Mouse (Mus musculus): Measurements from ENCODE around the gene Vcl. TPM values are rescaled to one million over a fixed set of nuclear protein-coding genes. Genes with fewer than 3 reads are reported as not detected.

Gene Vcl
- polyA plus RNA-seq, 1 experiment: 14.7 TPM

DNA sequence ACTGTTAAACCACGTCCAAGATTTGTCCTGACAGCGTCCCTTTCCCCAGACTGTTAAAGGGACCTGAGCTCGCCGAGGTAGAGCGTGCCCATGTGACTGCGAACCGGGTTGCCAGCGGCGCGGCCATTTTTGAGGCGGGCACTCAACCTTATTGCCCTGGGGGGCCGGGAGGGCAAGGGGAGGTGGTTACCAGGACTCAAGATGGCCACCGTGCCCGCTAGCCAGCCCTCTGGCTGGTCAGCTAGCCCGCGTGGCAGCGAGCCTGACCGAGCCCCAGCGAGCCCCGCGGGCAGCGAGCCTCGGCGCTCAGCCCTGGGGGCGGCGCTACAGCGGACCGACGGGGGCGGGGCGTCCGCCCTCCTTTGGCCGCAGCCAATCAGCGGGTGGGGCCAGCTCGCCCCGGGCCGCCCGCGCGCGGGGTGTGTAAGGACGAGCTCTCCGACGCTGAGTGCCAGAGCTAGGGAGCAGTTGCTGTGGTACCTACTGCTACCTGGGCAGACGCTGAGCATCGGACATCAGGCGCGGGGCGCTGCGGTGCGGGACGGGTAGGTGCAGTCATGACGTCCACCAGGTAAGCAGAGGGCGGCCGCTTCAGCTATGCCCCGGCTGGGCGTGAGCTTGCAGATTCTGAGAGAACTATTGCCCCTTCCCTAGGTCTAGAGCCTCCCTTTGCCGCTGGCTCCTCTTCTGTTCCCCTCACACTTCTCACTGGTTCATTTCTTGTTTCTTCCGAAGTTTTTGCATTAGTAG is 146.7 kb downstream of the Vcl start:
- Histone ChIP-seq H3K4me1 (replicated peaks; ENCODE audit: control insufficient read depth, insufficient read depth, low read length) (peaks cover 5% of the 10 kb centered on the region; the same call in 1 of the 2 replicates), H3K27ac (ENCODE audit: control insufficient read depth, insufficient read depth, low read length) (no peak overlapping the region), H3K36me3 (ENCODE audit: control insufficient read depth, insufficient read depth, low read length) (no peaks in the 10 kb centered on the region), H3K4me3 (ENCODE audit: control insufficient read depth, insufficient read depth, low read length) (peak overlapping the region; percentile 69), H3K27me3 (ENCODE audit: control insufficient read depth, insufficient read depth, low read length) (no peaks in the 10 kb centered on the region)
- under 1% methylated on average over 59 of the region's 59 CpGs for WGBS
- TF ChIP-seq CTCF (IDR thresholded peaks at IDR 0.05; ENCODE audit: borderline replicate concordance, control insufficient read depth, extremely low read depth, insufficient read depth, low read length, poor library complexity) (peak; percentile 58; the same call in 1 of the 2 replicates), POLR2A (IDR thresholded peaks at IDR 0.05; ENCODE audit: control insufficient read depth, extremely low read depth, insufficient read depth, low read length, poor library complexity) (peak; percentile 64)
- peak; percentile 88 for DNase-seq

DNA sequence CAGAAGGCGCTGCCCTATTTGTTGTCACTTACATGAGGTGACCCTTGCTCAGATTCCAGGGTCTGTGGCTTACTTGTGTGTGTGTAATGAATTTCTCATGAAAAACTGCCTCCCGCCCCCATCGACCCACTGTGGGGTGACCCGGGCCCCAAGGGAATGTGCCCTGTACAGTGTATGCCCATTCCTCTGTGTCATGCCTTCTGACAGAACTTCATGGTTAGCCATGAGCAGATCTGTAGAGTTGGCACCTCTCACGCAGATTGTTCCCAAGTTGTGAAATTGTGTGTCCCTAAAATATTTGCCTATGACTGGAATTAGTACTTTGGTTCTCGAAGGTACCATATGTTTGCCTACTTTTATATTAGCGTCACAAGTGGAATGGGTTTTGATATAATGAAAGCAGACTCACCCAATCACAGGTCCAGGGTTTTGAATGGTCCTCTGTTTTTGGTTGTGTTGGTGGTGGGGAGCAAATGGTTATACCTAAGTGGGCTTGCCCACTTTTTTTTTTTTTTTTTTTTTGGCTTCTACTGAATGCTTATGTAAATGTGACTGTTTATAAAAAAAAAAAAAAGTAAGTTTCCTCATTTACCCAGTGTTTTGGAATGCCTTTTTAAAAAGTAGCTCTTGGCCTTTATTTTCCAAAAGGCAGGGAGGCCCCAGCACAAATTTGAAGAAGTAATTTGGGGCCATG is 147.4 kb downstream of the Vcl start:
- peak; percentile 7 for DNase-seq
- H3K4me3 ChIP-seq (ENCODE audit: control insufficient read depth, insufficient read depth, low read length): peak overlapping the region; percentile 69
- 49% methylated on average over 7 of the region's 7 CpGs for WGBS
- no peaks in the 10 kb centered on the region for H3K36me3 ChIP-seq (ENCODE audit: control insufficient read depth, insufficient read depth, low read length)
- H3K27ac ChIP-seq (ENCODE audit: control insufficient read depth, insufficient read depth, low read length): no peak overlapping the region
- TF ChIP-seq POLR2A (IDR thresholded peaks at IDR 0.05; ENCODE audit: control insufficient read depth, extremely low read depth, insufficient read depth, low read length, poor library complexity) (no peak), CTCF (IDR thresholded peaks at IDR 0.05; ENCODE audit: borderline replicate concordance, control insufficient read depth, extremely low read depth, insufficient read depth, low read length, poor library complexity) (no peak)
- H3K27me3 ChIP-seq (ENCODE audit: control insufficient read depth, insufficient read depth, low read length): no peaks in the 10 kb centered on the region
- H3K4me1 ChIP-seq (replicated peaks; ENCODE audit: control insufficient read depth, insufficient read depth, low read length): peaks cover 5% of the 10 kb centered on the region; the same call in 1 of the 2 replicates

DNA sequence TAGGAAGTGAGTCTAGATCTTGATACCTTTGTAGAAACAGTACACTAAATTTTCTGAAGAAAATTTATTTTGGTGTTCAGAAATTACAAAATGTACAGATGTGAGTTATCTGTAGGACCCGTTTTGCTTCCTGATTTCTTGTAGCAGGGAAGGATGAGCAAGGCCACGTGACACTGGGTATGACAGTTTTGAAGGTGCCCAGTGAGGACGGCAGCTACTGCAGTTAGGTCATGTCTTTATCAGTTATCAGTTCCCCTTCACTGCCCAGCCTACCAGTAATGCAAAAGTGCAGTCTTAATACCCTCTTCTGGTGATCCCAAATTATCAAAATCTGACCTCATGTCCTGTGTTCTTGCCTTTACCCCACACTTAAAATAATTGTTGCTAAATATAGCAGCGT is 148.7 kb downstream of the Vcl start:
- TF ChIP-seq CTCF (IDR thresholded peaks at IDR 0.05; ENCODE audit: borderline replicate concordance, control insufficient read depth, extremely low read depth, insufficient read depth, low read length, poor library complexity): no peak
- TF ChIP-seq POLR2A (IDR thresholded peaks at IDR 0.05; ENCODE audit: control insufficient read depth, extremely low read depth, insufficient read depth, low read length, poor library complexity): no peak
- Histone ChIP-seq H3K27ac (ENCODE audit: control insufficient read depth, insufficient read depth, low read length) (no peak overlapping the region), H3K27me3 (ENCODE audit: control insufficient read depth, insufficient read depth, low read length) (no peaks in the 10 kb centered on the region), H3K4me1 (replicated peaks; ENCODE audit: control insufficient read depth, insufficient read depth, low read length) (peaks cover 5% of the 10 kb centered on the region; the same call in 1 of the 2 replicates), H3K36me3 (ENCODE audit: control insufficient read depth, insufficient read depth, low read length) (no peaks in the 10 kb centered on the region), H3K4me3 (ENCODE audit: control insufficient read depth, insufficient read depth, low read length) (no peak overlapping the region)
- WGBS: 91% methylated on average over 4 of the region's 4 CpGs
- no peak for DNase-seq

DNA sequence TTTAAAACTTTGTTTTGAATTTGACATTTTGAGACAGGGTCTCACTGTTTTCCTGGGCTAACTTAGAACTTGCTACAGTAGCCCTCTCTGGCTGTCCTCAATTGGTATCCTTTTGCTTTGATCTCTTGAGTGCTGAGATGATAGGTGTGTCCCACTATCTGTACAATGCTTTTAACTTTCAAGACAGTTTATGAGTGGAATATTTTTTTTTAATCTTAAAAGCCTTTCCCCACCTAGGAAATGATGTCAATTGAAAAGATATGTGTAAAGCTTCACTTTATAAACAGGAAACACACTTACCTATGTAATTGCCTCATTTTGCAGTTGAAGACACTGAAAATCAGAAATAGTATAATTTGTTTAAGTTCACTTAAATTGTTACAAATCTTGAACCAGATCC is 149.3 kb downstream of the Vcl start:
- Histone ChIP-seq H3K36me3 (ENCODE audit: control insufficient read depth, insufficient read depth, low read length) (no peaks in the 10 kb centered on the region), H3K4me3 (ENCODE audit: control insufficient read depth, insufficient read depth, low read length) (no peak overlapping the region), H3K4me1 (replicated peaks; ENCODE audit: control insufficient read depth, insufficient read depth, low read length) (peaks cover 5% of the 10 kb centered on the region; the same call in 1 of the 2 replicates), H3K27ac (ENCODE audit: control insufficient read depth, insufficient read depth, low read length) (no peak overlapping the region), H3K27me3 (ENCODE audit: control insufficient read depth, insufficient read depth, low read length) (no peaks in the 10 kb centered on the region)
- TF ChIP-seq POLR2A (IDR thresholded peaks at IDR 0.05; ENCODE audit: control insufficient read depth, extremely low read depth, insufficient read depth, low read length, poor library complexity): no peak
- TF ChIP-seq CTCF (IDR thresholded peaks at IDR 0.05; ENCODE audit: borderline replicate concordance, control insufficient read depth, extremely low read depth, insufficient read depth, low read length, poor library complexity): no peak
- no peak for DNase-seq

DNA sequence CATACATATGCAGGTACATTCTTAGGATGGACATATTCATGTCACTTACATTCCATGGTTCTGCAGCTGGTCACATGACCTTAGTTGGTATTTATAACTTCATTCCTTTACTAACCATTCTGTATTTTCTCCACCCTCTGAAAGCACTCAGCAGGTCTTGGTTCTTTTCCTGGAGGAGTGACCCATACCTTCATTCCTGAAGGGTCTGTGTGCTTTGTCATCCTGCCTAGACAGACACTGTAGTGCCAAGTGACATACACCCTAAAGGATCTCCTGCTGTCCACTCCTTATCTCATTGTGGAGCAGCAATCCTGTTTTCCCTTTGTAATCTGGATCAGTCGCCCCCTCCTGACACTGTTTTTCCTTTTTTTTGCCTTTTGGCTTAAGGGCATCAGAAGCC is 153.6 kb downstream of the Vcl start:
- H3K4me3 ChIP-seq (ENCODE audit: control insufficient read depth, insufficient read depth, low read length): no peak overlapping the region
- no peak overlapping the region for H3K27ac ChIP-seq (ENCODE audit: control insufficient read depth, insufficient read depth, low read length)
- no peaks in the 10 kb centered on the region for H3K4me1 ChIP-seq (replicated peaks; ENCODE audit: control insufficient read depth, insufficient read depth, low read length)
- DNase-seq: no peak
- 94% methylated on average over 1 of the region's 1 CpGs for WGBS
- TF ChIP-seq POLR2A (IDR thresholded peaks at IDR 0.05; ENCODE audit: control insufficient read depth, extremely low read depth, insufficient read depth, low read length, poor library complexity): no peak
- no peak for TF ChIP-seq CTCF (IDR thresholded peaks at IDR 0.05; ENCODE audit: borderline replicate concordance, control insufficient read depth, extremely low read depth, insufficient read depth, low read length, poor library complexity)
- no peaks in the 10 kb centered on the region for H3K27me3 ChIP-seq (ENCODE audit: control insufficient read depth, insufficient read depth, low read length)
- H3K36me3 ChIP-seq (ENCODE audit: control insufficient read depth, insufficient read depth, low read length): no peaks in the 10 kb centered on the region

Other genes with a start within 250 kb of the Vcl start
- 19.2 and 23.4 TPM in 2 replicates for gene Fut11, start 234.4 kb upstream of the Vcl start, polyA plus RNA-seq (2012; rRNA removed)
- 33.5 and 39.5 TPM in 2 replicates for gene Chchd1, start 226.4 kb upstream of the Vcl start, polyA plus RNA-seq (2012; rRNA removed)
- 296 and 301 TPM in 2 replicates for gene Zswim8, start 221.8 kb upstream of the Vcl start, polyA plus RNA-seq (2012; rRNA removed)
- gene Ndst2, start 194.8 kb upstream of the Vcl start, polyA plus RNA-seq (2012; rRNA removed): 42.2 and 46.2 TPM in 2 replicates
- 36.4 and 42.3 TPM in 2 replicates for gene Camk2g, start 135.3 kb upstream of the Vcl start, polyA plus RNA-seq (2012; rRNA removed)
- gene Plau, start 92.7 kb upstream of the Vcl start, polyA plus RNA-seq (2012; rRNA removed): 5.6 and 6.4 TPM in 2 replicates
- 28.5 and 34.1 TPM in 2 replicates for gene Ap3m1, start 123.1 kb downstream of the Vcl start, polyA plus RNA-seq (2012; rRNA removed)
- gene Adk, start 123.2 kb downstream of the Vcl start, polyA plus RNA-seq (2012; rRNA removed): 12.7 and 18.5 TPM in 2 replicates